Mouse (Mus musculus) kidney, adult 9 months (tissue): ENCODE measurements around the gene Gc.

ENCODE experiments used
- DNase-seq: peaks from one replicate; pipeline ENCODE4 v3.0.0; 2022

The Gc gene

GRCm38 (mm10) chr5:89457554-89458062 is at the start of gene Gc:
Gene Gc (minus strand): TSS chr5:89457898.
- DNase-seq, result no peak

GRCm38 (mm10) chr5:89500182-89500581 is 42.5 kb upstream of the Gc start:
- DNase-seq, result peak; percentile 54

GRCm38 (mm10) chr5:89492560-89492959 is 34.9 kb upstream of the Gc start:
- DNase-seq, result no peak

- no peak for DNase-seq
Observed at GRCm38 (mm10) chr5:89470483-89470882, 12.8 kb upstream of the Gc start.

- DNase-seq, result no peak
Observed at GRCm38 (mm10) chr5:89467886-89468285, 10.2 kb upstream of the Gc start.

GRCm38 (mm10) chr5:89467045-89467444 is 9.3 kb upstream of the Gc start:
- peak; percentile 21 for DNase-seq

- DNase-seq, result no peak
Observed at GRCm38 (mm10) chr5:89466275-89466674, 8.6 kb upstream of the Gc start.

- DNase-seq, result no peak
Observed at GRCm38 (mm10) chr5:89461817-89462216, 4.1 kb upstream of the Gc start.

- peak; percentile 24 for DNase-seq
Observed at GRCm38 (mm10) chr5:89459591-89459990, 1.9 kb upstream of the Gc start.

GRCm38 (mm10) chr5:89458987-89459386 is 1.3 kb upstream of the Gc start:
- DNase-seq, result no peak

- DNase-seq, result peak; percentile 55
Observed at GRCm38 (mm10) chr5:89455526-89455925, 2.2 kb downstream of the Gc start.

GRCm38 (mm10) chr5:89450798-89451197 is 6.9 kb downstream of the Gc start:
- no peak for DNase-seq

GRCm38 (mm10) chr5:89449325-89449724 is 8.4 kb downstream of the Gc start:
- no peak for DNase-seq

GRCm38 (mm10) chr5:89447978-89448377 is 9.7 kb downstream of the Gc start:
- no peak for DNase-seq

GRCm38 (mm10) chr5:89444360-89444759 is 13.3 kb downstream of the Gc start:
- no peak for DNase-seq

GRCm38 (mm10) chr5:89411536-89411935 is 46.2 kb downstream of the Gc start:
- no peak for DNase-seq

- DNase-seq, result no peak
Observed at GRCm38 (mm10) chr5:89407376-89408082, 50.2 kb downstream of the Gc start.

GRCm38 (mm10) chr5:89405132-89405531 is 52.6 kb downstream of the Gc start:
- no peak for DNase-seq

- DNase-seq, result no peak
Observed at GRCm38 (mm10) chr5:89390405-89390804, 67.3 kb downstream of the Gc start.

GRCm38 (mm10) chr5:89384204-89384603 is 73.5 kb downstream of the Gc start:
- DNase-seq, result peak; percentile 60

- peak; percentile 40 for DNase-seq
Observed at GRCm38 (mm10) chr5:89381340-89381739, 76.4 kb downstream of the Gc start.

- DNase-seq, result no peak
Observed at GRCm38 (mm10) chr5:89370140-89370539, 87.6 kb downstream of the Gc start.

- DNase-seq, result no peak
Observed at GRCm38 (mm10) chr5:89368045-89368743, 89.5 kb downstream of the Gc start.
